Mouse (Mus musculus) T-helper 17 cell (primary cell): ENCODE measurements at regions not wholly inside any gene's neighbourhood (a gene's known extent, or its start where the extent isn't known, plus 50 kb on each side); places are given as distances from the start of the nearest gene placed in this dataset.

Experiments
- in situ Hi-C, 2 experiments: fragments of 300-600 bp; cut with MboI, MseI; formaldehyde crosslinking; loops; 1 replicate in 1 of 2; 2 replicates in 1 of 2; pipeline ENCODE4 v1.15.1; 2025; ENCODE audit warnings: high pct_unique_total_duplicates in 2 of 2

GRCm38 (mm10) chr7:110679916-110680315 is 52.5 kb downstream of the Adm start:
- in situ Hi-C loops: no loop called here

GRCm38 (mm10) chr7:110682911-110683310 is 55.5 kb downstream of the Adm start:
- in situ Hi-C loops: no loop called here

GRCm38 (mm10) chr7:110688884-110689681 is 61.6 kb downstream of the Adm start:
- in situ Hi-C loops: no loop called here

GRCm38 (mm10) chr7:110690241-110690640 is 62.8 kb downstream of the Adm start:
- in situ Hi-C loops: no loop called here

- in situ Hi-C loops: no loop called here
Measured at GRCm38 (mm10) chr7:110690856-110691255, 63.4 kb downstream of the Adm start.

GRCm38 (mm10) chr7:110694262-110694661 is 66.8 kb downstream of the Adm start:
- in situ Hi-C loops: no loop called here

- in situ Hi-C loops: no loop called here
Measured at GRCm38 (mm10) chr7:110695729-110696128, 68.3 kb downstream of the Adm start.

GRCm38 (mm10) chr7:110698211-110699153 is 69.5 kb upstream of the Ampd3 start:
- in situ Hi-C loops: no loop called here

- in situ Hi-C loops: no loop called here
Measured at GRCm38 (mm10) chr7:110699596-110699995, 68.4 kb upstream of the Ampd3 start.

- in situ Hi-C loops: no loop called here
Measured at GRCm38 (mm10) chr7:110701681-110702413, 66.2 kb upstream of the Ampd3 start.

- in situ Hi-C loops: no loop called here
Measured at GRCm38 (mm10) chr7:110702414-110702783, 65.6 kb upstream of the Ampd3 start.

GRCm38 (mm10) chr7:110705311-110706000 is 62.5 kb upstream of the Ampd3 start:
- in situ Hi-C loops: no loop called here

GRCm38 (mm10) chr7:110706001-110706695 is 61.9 kb upstream of the Ampd3 start:
- in situ Hi-C loops: no loop called here

GRCm38 (mm10) chr7:110706696-110707087 is 61.3 kb upstream of the Ampd3 start:
- in situ Hi-C loops: no loop called here

GRCm38 (mm10) chr7:110708116-110708515 is 59.9 kb upstream of the Ampd3 start:
- in situ Hi-C loops: no loop called here

- in situ Hi-C loops: no loop called here
Measured at GRCm38 (mm10) chr7:110708781-110709180, 59.2 kb upstream of the Ampd3 start.

GRCm38 (mm10) chr7:110709606-110710005 is 58.4 kb upstream of the Ampd3 start:
- in situ Hi-C loops: loop anchor here in 1 of 2 experiments (5.0 kb wide), 1 partner anchor 228 kb away; no protein-coding TSS in a partner anchor

GRCm38 (mm10) chr7:110710256-110710962 is 57.6 kb upstream of the Ampd3 start:
- in situ Hi-C loops: loop anchor here in 1 of 2 experiments (5.0 kb wide), 1 partner anchor 227 kb away; no protein-coding TSS in a partner anchor

GRCm38 (mm10) chr7:110713661-110714060 is 54.3 kb upstream of the Ampd3 start:
- in situ Hi-C loops: loop anchor here in 1 of 2 experiments (5.0 kb wide), 1 partner anchor 224 kb away; no protein-coding TSS in a partner anchor

- in situ Hi-C loops: no loop called here
Measured at GRCm38 (mm10) chr7:110715110-110715509, 52.9 kb upstream of the Ampd3 start.
